Mouse (Mus musculus): ENCODE measurements at regions not wholly inside any gene's neighbourhood (a gene's known extent, or its start where the extent isn't known, plus 50 kb on each side); places are given as distances from the start of the nearest gene placed in this dataset.

- no peak for TF ChIP-seq GATA1 (IDR thresholded peaks at IDR 0.05; ENCODE audit: borderline replicate concordance, low read length)
- no peak for TF ChIP-seq FLI1 (IDR thresholded peaks at IDR 0.05; ENCODE audit: low read length)
Measured at GRCm38 (mm10) chr1:82124503-82124902, 108.4 kb upstream of the Gm9747 start.
